Mouse (Mus musculus): Measurements from ENCODE around the gene Sbds. TPM values are rescaled to one million over a fixed set of nuclear protein-coding genes. Genes with fewer than 3 reads are reported as not detected.

Gene Sbds
- 98.6 to 108 TPM (median 104 TPM) in 4 replicates for total RNA-seq (2023; ENCODE audit: inconsistent age)

DNA sequence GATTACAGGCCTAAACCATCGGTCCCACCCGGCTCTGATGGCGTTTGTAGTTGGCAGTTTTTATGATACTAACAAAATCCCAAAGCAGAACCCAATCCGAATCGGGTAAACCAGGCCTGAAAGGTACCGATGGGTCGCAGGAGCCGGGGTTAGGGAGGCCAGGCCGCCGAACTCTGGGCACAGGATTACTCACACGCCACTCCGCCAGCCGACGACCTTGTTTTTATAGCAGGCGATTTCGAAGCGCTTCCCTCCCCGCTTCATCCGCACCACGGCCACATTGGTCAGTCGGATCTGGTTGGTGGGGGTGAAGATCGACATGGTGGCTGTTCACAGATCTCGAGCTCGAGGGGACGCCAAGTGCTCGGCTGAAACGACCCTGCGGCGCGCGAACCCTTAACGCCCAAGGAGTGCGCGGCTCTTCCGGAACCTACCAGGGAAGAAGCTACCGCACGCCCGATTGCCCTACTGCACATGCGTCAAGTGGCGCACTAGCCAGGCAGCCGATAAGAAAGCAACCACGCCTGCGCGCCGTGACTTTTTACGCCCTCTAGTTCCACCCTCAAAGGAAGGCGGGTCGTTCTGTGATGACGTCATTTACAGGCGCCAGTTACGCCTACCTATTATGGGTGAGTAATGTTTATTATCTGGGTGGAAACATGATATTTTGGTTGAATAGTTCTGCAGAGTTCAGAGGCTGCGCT is at the start of gene Sbds, which contains the start of gene Tyw1:
TSS of gene Sbds (minus strand) at position 514 of the 704 bp plus-strand sequence.
TSS of gene Tyw1 (plus strand) at position 603 of the 704 bp plus-strand sequence.

DNA sequence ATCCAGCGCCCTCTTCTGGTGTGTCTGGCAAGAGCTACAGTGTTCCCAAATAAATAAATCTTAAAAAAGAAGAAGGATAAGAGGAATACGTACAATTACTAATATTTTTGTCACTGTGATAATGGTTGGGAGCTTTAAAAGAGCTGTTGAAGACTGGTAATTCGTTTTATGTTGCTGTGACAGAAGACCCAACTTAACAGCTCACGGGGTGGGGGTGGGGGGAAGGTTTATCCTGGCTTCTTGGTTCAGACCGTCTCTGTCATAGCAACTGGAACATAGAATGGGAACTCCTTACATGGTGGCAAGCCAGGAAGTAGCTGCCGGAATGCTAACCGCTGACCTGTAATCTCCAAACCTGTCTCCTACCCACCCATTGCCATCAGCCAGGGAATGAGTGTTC is 38.5 kb downstream of the Sbds start, which contains the start of gene Tmem248:
TSS of gene Tmem248 (plus strand) at position 301 of the 400 bp plus-strand sequence.

Other genes starting within 250 kb of the Sbds start
- 12.5 to 16.6 TPM (median 15.1 TPM) in 4 replicates for gene Asl, start 226.3 kb downstream of the Sbds start, total RNA-seq (2023; ENCODE audit: inconsistent age)
- gene Crcp, start 226.2 kb downstream of the Sbds start, total RNA-seq (2023; ENCODE audit: inconsistent age) = 19.9 to 27.9 TPM (median 25.3 TPM) in 4 replicates
- 35.5 to 43.0 TPM (median 39.8 TPM) in 4 replicates for gene Tpst1, start 182.2 kb downstream of the Sbds start, total RNA-seq (2023; ENCODE audit: inconsistent age)
- gene Kctd7, start 110.7 kb downstream of the Sbds start, total RNA-seq (2023; ENCODE audit: inconsistent age) = 2.4 to 3.7 TPM (median 2.7 TPM) in 4 replicates
- 62.8 to 78.3 TPM (median 67.8 TPM) in 4 replicates for gene Rabgef1, start 83.7 kb downstream of the Sbds start, total RNA-seq (2023; ENCODE audit: inconsistent age)
- gene Tmem248, start 38.4 kb downstream of the Sbds start, total RNA-seq (2023; ENCODE audit: inconsistent age) = 58.9 to 75.6 TPM (median 64.7 TPM) in 4 replicates
- gene Tyw1, start 89 bp upstream of the Sbds start, total RNA-seq (2023; ENCODE audit: inconsistent age) = 27.6 to 30.3 TPM (median 28.5 TPM) in 4 replicates
- gene Caln1, start 113.9 kb upstream of the Sbds start, total RNA-seq (2023; ENCODE audit: inconsistent age) = not detected in 4 replicates
- gene A330070K13Rik, start 129.1 kb upstream of the Sbds start, total RNA-seq (2023; ENCODE audit: inconsistent age) = not detected in 4 replicates